Mouse (Mus musculus) intestine, embryonic 15.5 days (tissue): ENCODE results near the gene Idh2. TPM values are rescaled to one million over a fixed set of nuclear protein-coding genes. Genes with fewer than 3 reads are reported as not detected.
"Not testable (repeated sequence)": the region's sequence is repeated elsewhere in the genome, so short reads cannot be mapped to it uniquely, and the experiment has no call there.

Source experiments
- ATAC-seq: fragments of 200-750 bp; cut with Nextera tagmentation; 2 replicates; pipeline ENCODE4 v1.8.0; 2017; ENCODE audit warnings: moderate TSS enrichment, moderate library complexity
- H3K27ac ChIP-seq: fragments of 300-500 bp; sonication (generic); 2 replicates; pipeline ENCODE4 v1.5.1; 2015; ENCODE audit warnings: mild to moderate bottlenecking, inconsistent platforms
- H3K27me3 ChIP-seq: fragments of 300-500 bp; sonication (generic); replicated peaks from 2 replicates; pipeline ENCODE4 v1.6.1; 2015; ENCODE audit warnings: inconsistent platforms
- H3K36me3 ChIP-seq: fragments of 300-500 bp; sonication (generic); 2 replicates; pipeline ENCODE4 v1.6.1; 2015; ENCODE audit warnings: inconsistent platforms
- H3K4me1 ChIP-seq: fragments of 300-500 bp; sonication (generic); replicated peaks from 2 replicates; pipeline ENCODE4 v1.6.1; 2015; ENCODE audit warnings: inconsistent platforms
- H3K4me2 ChIP-seq: fragments of 300-500 bp; sonication (generic); replicated peaks from 2 replicates; pipeline ENCODE4 v1.6.1; 2015; ENCODE audit warnings: mild to moderate bottlenecking, inconsistent platforms
- H3K4me3 ChIP-seq: fragments of 300-500 bp; sonication (generic); replicated peaks from 2 replicates; pipeline ENCODE4 v1.5.1; 2015; ENCODE audit warnings: inconsistent platforms
- H3K9ac ChIP-seq: fragments of 300-500 bp; sonication (generic); 2 replicates; pipeline ENCODE4 v1.6.1; 2015; ENCODE audit warnings: inconsistent platforms
- H3K9me3 ChIP-seq: fragments of 300-500 bp; sonication (generic); 2 replicates; pipeline ENCODE4 v1.6.1; 2016; ENCODE audit warnings: inconsistent platforms
- WGBS: fragments of 180-500 bp; shearing (Covaris S2); methylation state at CpG from one replicate; pipeline ENCODE4 v1.1.7; 2015; 5-methylcytosine and 5-hydroxymethylcytosine counted together
- polyA plus RNA-seq: library from polyadenylated mRNA; unstranded; fragments of >200 nt; fragmentation: Nextera tagmentation; extraction: Ambion mirVana; gene quantifications from 2 replicates; pipeline ENCODE4 v1.2.1, GENCODE M21; 2015

The Idh2 gene
- polyA plus RNA-seq, 1 experiment from 2014 or later, result 520 TPM

GRCm38 (mm10) chr7:80062083-80062826 lies 52.9 kb downstream of the Idh2 start:
- Histone ChIP-seq H3K9ac (no peak overlapping the region), H3K4me2 (no peak overlapping the region), H3K36me3 (no peaks in the 10 kb centered on the region), H3K9me3 (no peaks in the 10 kb centered on the region), H3K4me3 (no peak overlapping the region), H3K27me3 (no peaks in the 10 kb centered on the region), H3K27ac (no peak overlapping the region), H3K4me1 (peaks cover 30% of the 10 kb centered on the region)
- no peak for ATAC-seq
- 94% methylated on average over 17 of the region's 17 CpGs for WGBS

- ATAC-seq, result peak; percentile 44
- no peaks in the 10 kb centered on the region for H3K9me3 ChIP-seq
- H3K27ac ChIP-seq, result peak overlapping the region; percentile 89
- no peaks in the 10 kb centered on the region for H3K36me3 ChIP-seq
- WGBS, result 62% methylated on average over 10 of the region's 10 CpGs
- H3K27me3 ChIP-seq, result no peaks in the 10 kb centered on the region
- no peak overlapping the region for H3K4me3 ChIP-seq
- peaks cover 48% of the 10 kb centered on the region for H3K4me1 ChIP-seq
- 0 out of 2 replicates have a peak overlapping the region, but pooled peaks have one; percentile 22 for H3K4me2 ChIP-seq
- H3K9ac ChIP-seq, result no peak overlapping the region
Observed at GRCm38 (mm10) chr7:80060012-80060778, 55.0 kb downstream of the Idh2 start.

- Histone ChIP-seq H3K4me1 (peaks cover 48% of the 10 kb centered on the region), H3K9me3 (no peaks in the 10 kb centered on the region), H3K36me3 (no peaks in the 10 kb centered on the region), H3K9ac (no peak overlapping the region), H3K27ac (peak overlapping the region; percentile 89), H3K4me3 (no peak overlapping the region), H3K27me3 (no peaks in the 10 kb centered on the region), H3K4me2 (0 out of 2 replicates have a peak overlapping the region, but pooled peaks have one; percentile 9)
- ATAC-seq, result no peak
- WGBS, result 65% methylated on average over 13 of the region's 13 CpGs
Observed at GRCm38 (mm10) chr7:80059064-80059838, 55.9 kb downstream of the Idh2 start.

DNA sequence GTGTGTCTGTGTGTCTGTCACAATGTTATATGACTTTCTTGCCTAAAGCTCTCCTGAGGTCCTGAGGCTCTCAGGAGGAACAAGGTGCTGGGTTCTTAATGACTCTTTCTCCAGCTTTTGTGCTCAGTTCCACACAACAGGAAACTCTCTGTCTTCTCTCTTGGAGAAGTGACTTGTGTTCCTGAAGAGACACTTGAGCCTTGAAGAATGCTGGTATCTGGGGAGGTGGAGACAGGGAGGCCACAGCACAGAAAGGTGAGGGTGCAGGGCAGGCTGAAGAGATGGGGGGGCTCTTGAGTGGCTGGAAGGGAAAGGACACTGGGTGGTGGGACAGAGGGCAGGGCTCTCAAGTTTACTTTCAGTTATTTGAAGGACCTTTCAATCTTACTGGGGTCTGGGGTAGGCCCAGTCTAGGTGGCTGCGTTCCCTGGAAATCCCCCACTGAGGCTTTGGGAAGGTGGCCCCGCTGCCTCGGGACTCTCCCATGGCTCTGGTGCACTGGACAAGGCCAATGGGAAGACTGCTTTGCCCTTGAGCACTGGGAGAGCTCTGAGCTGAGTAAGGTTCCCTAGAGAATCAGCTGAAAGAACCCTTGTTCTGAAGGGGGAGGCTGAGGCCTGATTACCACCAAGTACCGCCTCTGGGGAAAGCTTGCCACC lies 56.7 kb downstream of the Idh2 start:
- ATAC-seq, result no peak
- Histone ChIP-seq H3K27me3 (no peaks in the 10 kb centered on the region), H3K27ac (peak overlapping the region; percentile 89), H3K4me2 (0 out of 2 replicates have a peak overlapping the region, but pooled peaks have one; percentile 33), H3K9ac (0 out of 2 replicates have a peak overlapping the region, but pooled peaks have one; percentile 20), H3K9me3 (no peaks in the 10 kb centered on the region), H3K4me3 (no peak overlapping the region), H3K4me1 (peaks cover 46% of the 10 kb centered on the region), H3K36me3 (no peaks in the 10 kb centered on the region)
- 69% methylated on average over 4 of the region's 4 CpGs for WGBS

DNA sequence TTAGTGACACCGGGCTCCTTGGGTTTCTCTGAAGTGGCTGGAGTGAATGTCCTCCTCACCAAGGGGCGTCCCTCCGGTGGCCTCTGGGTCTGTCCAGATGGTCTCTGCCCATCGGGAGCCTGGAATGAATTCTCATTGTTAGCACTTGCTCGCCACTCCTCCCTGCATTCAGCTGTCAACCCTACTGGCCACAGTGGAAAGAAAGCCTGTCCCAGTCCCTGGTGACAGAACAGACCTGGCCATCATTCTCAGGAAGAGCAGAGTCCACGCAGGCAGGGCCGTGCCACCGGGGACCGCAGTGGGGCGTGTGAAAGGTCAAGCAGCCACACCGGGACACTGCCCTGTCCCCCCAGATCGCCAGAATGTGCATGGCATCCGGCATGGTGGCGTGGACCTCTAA lies 57.4 kb downstream of the Idh2 start:
- 53% methylated on average over 14 of the region's 14 CpGs for WGBS
- H3K4me1 ChIP-seq, result peaks cover 50% of the 10 kb centered on the region
- H3K4me2 ChIP-seq, result peak overlapping the region; percentile 33

GRCm38 (mm10) chr7:80057002-80057691 lies 58.0 kb downstream of the Idh2 start:
- Histone ChIP-seq H3K27me3 (no peaks in the 10 kb centered on the region), H3K4me2 (peak overlapping the region; percentile 33), H3K36me3 (no peaks in the 10 kb centered on the region), H3K9me3 (no peaks in the 10 kb centered on the region), H3K4me1 (peaks cover 55% of the 10 kb centered on the region), H3K9ac (no peak overlapping the region), H3K27ac (peak overlapping the region; percentile 89), H3K4me3 (no peak overlapping the region)
- peak; percentile 79 for ATAC-seq
- 46% methylated on average over 4 of the region's 4 CpGs for WGBS

More for the DNA sequence above, 57.4 kb downstream of the Idh2 start:
- 0 out of 2 replicates have a peak, but pooled peaks have one; percentile 1 for ATAC-seq
- no peak overlapping the region for H3K4me3 ChIP-seq
- H3K27me3 ChIP-seq, result no peaks in the 10 kb centered on the region
- no peak overlapping the region for H3K9ac ChIP-seq
- no peaks in the 10 kb centered on the region for H3K36me3 ChIP-seq
- H3K9me3 ChIP-seq, result no peaks in the 10 kb centered on the region
- H3K27ac ChIP-seq, result peak overlapping the region; percentile 89

DNA sequence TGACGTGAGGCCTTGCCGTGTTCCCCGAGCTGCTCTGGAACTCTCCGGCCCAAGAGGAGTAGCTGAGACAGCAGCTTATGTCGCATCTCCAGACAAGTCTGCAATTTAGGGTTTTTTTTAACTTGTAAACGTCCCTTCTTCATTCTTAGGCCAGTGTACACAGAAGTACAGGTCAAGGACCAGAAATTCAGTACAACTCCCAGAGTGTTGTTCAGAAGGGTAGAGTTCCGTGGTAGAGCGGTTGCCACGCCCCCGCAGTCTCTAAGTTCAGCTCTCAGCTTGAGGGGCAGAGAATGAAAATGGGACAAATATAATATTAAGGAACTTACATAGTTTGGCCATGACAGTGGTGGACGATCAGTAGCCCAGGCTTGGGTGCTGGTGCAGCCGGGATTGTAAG lies 59.4 kb downstream of the Idh2 start:
- ATAC-seq, result no peak
- H3K9ac ChIP-seq, result no peak overlapping the region
- H3K4me2 ChIP-seq, result no peak overlapping the region
- no peaks in the 10 kb centered on the region for H3K9me3 ChIP-seq
- WGBS, result 55% methylated on average over 12 of the region's 12 CpGs
- peak overlapping the region; percentile 15; the same call in 1 of the 2 replicates for H3K27ac ChIP-seq
- H3K36me3 ChIP-seq, result no peaks in the 10 kb centered on the region
- no peak overlapping the region for H3K4me3 ChIP-seq
- peaks cover 66% of the 10 kb centered on the region for H3K4me1 ChIP-seq
- no peaks in the 10 kb centered on the region for H3K27me3 ChIP-seq

GRCm38 (mm10) chr7:80053147-80053546 lies 62.0 kb downstream of the Idh2 start:
- Histone ChIP-seq H3K9ac (no peak overlapping the region), H3K4me1 (peaks cover 58% of the 10 kb centered on the region), H3K4me2 (no peak overlapping the region), H3K27me3 (no peaks in the 10 kb centered on the region), H3K4me3 (no peak overlapping the region), H3K27ac (no peak overlapping the region), H3K36me3 (no peaks in the 10 kb centered on the region), H3K9me3 (no peaks in the 10 kb centered on the region)
- no peak for ATAC-seq
- 82% methylated on average over 9 of the region's 9 CpGs for WGBS

- Histone ChIP-seq H3K27ac (peak overlapping the region; percentile 56), H3K4me2 (peak overlapping the region; percentile 26; the same call in 1 of the 2 replicates), H3K4me1 (peaks cover 54% of the 10 kb centered on the region), H3K9me3 (no peaks in the 10 kb centered on the region), H3K27me3 (no peaks in the 10 kb centered on the region), H3K36me3 (no peaks in the 10 kb centered on the region), H3K4me3 (no peak overlapping the region), H3K9ac (no peak overlapping the region; the same call in 1 of the 2 replicates)
- 21% methylated on average over 11 of the region's 11 CpGs for WGBS
- peak; percentile 24; the same call in 1 of the 2 replicates for ATAC-seq
Observed at GRCm38 (mm10) chr7:80052261-80052660, 62.9 kb downstream of the Idh2 start.

DNA sequence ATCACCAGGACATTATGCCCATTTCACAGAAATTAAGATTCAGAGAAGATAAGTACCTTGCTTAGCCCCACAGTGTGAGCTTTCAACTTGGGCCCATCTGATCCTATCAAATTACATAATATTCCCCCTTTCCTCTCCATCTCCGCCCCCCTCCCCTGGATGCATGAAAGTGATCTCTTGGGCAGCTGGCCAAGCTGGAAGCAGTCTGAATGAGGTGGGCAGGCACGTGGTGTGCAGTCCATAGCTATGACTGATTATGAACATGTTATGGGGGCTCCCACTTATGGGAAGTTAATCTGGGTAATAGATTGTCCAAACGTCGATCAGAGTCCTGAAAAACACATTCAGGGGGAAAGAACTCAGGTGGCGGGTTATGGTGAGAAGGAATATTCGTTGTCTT lies 63.4 kb downstream of the Idh2 start:
- peak; percentile 11; the same call in 1 of the 2 replicates for ATAC-seq
- H3K4me2 ChIP-seq, result 0 out of 2 replicates have a peak overlapping the region, but pooled peaks have one; percentile 26
- H3K9me3 ChIP-seq, result no peaks in the 10 kb centered on the region

DNA sequence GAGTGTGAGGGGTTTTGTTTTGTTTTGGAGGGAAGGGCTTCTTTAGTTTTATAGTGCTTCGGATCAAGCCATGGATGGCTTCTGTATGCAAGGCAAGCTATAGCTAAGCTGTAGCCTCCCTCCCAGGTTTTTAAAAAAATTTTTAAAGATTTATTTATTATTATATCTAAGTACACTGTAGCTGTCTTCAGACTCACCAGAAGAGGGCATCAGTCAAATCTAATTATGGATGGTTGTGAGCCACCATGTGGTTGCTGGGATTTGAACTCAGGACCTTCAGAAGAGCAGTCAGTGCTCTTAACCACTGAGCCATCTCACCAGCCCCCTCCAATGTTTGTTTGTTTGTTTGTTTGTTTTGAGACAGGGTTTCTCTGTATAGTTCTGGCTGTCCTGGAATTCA lies 64.8 kb downstream of the Idh2 start:
- not testable (repeated sequence) for H3K27ac ChIP-seq, H3K9me3 ChIP-seq, H3K4me2 ChIP-seq, H3K9ac ChIP-seq, H3K4me3 ChIP-seq, H3K36me3 ChIP-seq, ATAC-seq, H3K27me3 ChIP-seq
- WGBS, result 87% methylated on average over 1 of the region's 1 CpGs
- H3K4me1 ChIP-seq, result peaks cover 41% of the 10 kb centered on the region

More for the DNA sequence above, 63.4 kb downstream of the Idh2 start:
- H3K4me1 ChIP-seq, result peaks cover 53% of the 10 kb centered on the region
- no peaks in the 10 kb centered on the region for H3K36me3 ChIP-seq
- no peak overlapping the region for H3K4me3 ChIP-seq
- no peak overlapping the region; the same call in 1 of the 2 replicates for H3K9ac ChIP-seq
- no peaks in the 10 kb centered on the region for H3K27me3 ChIP-seq
- WGBS, result 57% methylated on average over 6 of the region's 6 CpGs
- H3K27ac ChIP-seq, result peak overlapping the region; percentile 56
